Mouse (Mus musculus): ENCODE data around the gene Sipa1l3.
A peak's percentile ranks its signal among the peaks of the same experiment; 100 is the strongest.

Gene Sipa1l3

GRCm38 (mm10) chr7:29383255-29383654 lies 135.2 kb downstream of the Sipa1l3 start:
- DNase-seq (ENCODE audit: low read depth, low spot score) = peak; percentile 93

- DNase-seq (ENCODE audit: low read depth, low spot score) = no peak
These were observed 136.9 kb downstream of the Sipa1l3 start for GRCm38 (mm10) chr7:29381466-29382040.

GRCm38 (mm10) chr7:29374054-29374453 lies 144.4 kb downstream of the Sipa1l3 start:
- no peak for DNase-seq (ENCODE audit: low read depth, low spot score)

GRCm38 (mm10) chr7:29372123-29372522 lies 146.3 kb downstream of the Sipa1l3 start:
- DNase-seq (ENCODE audit: low read depth, low spot score) = no peak

GRCm38 (mm10) chr7:29370031-29370430 lies 148.4 kb downstream of the Sipa1l3 start:
- DNase-seq (ENCODE audit: low read depth, low spot score) = no peak

- no peak for DNase-seq (ENCODE audit: low read depth, low spot score)
These were observed 150.5 kb downstream of the Sipa1l3 start for GRCm38 (mm10) chr7:29368004-29368320.

GRCm38 (mm10) chr7:29367166-29368003 lies 151.1 kb downstream of the Sipa1l3 start:
- DNase-seq (ENCODE audit: low read depth, low spot score) = peak; percentile 69

- peak; percentile 72 for DNase-seq (ENCODE audit: low read depth, low spot score)
These were observed 154.4 kb downstream of the Sipa1l3 start for GRCm38 (mm10) chr7:29364052-29364451.

GRCm38 (mm10) chr7:29361497-29361896 lies 156.9 kb downstream of the Sipa1l3 start:
- no peak for DNase-seq (ENCODE audit: low read depth, low spot score)

- no peak for DNase-seq (ENCODE audit: low read depth, low spot score)
These were observed 163.0 kb downstream of the Sipa1l3 start for GRCm38 (mm10) chr7:29355406-29355805.

GRCm38 (mm10) chr7:29354161-29354560 lies 164.3 kb downstream of the Sipa1l3 start:
- no peak for DNase-seq (ENCODE audit: low read depth, low spot score)

GRCm38 (mm10) chr7:29352246-29352645 lies 166.2 kb downstream of the Sipa1l3 start:
- no peak for DNase-seq (ENCODE audit: low read depth, low spot score)

GRCm38 (mm10) chr7:29350489-29350888 lies 168.0 kb downstream of the Sipa1l3 start:
- peak; percentile 78 for DNase-seq (ENCODE audit: low read depth, low spot score)

- DNase-seq (ENCODE audit: low read depth, low spot score) = no peak
These were observed 172.2 kb downstream of the Sipa1l3 start for GRCm38 (mm10) chr7:29346212-29346611.

GRCm38 (mm10) chr7:29345534-29345933 lies 172.9 kb downstream of the Sipa1l3 start:
- DNase-seq (ENCODE audit: low read depth, low spot score) = no peak

GRCm38 (mm10) chr7:29343746-29344145 lies 174.7 kb downstream of the Sipa1l3 start:
- no peak for DNase-seq (ENCODE audit: low read depth, low spot score)

GRCm38 (mm10) chr7:29342489-29343092 lies 175.8 kb downstream of the Sipa1l3 start:
- peak; percentile 52 for DNase-seq (ENCODE audit: low read depth, low spot score)

GRCm38 (mm10) chr7:29341722-29342121 lies 176.7 kb downstream of the Sipa1l3 start:
- peak; percentile 48 for DNase-seq (ENCODE audit: low read depth, low spot score)

GRCm38 (mm10) chr7:29340838-29341237 lies 177.6 kb downstream of the Sipa1l3 start:
- no peak for DNase-seq (ENCODE audit: low read depth, low spot score)

- no peak for DNase-seq (ENCODE audit: low read depth, low spot score)
These were observed 178.2 kb downstream of the Sipa1l3 start for GRCm38 (mm10) chr7:29340247-29340646.

- no peak for DNase-seq (ENCODE audit: low read depth, low spot score)
These were observed 179.3 kb downstream of the Sipa1l3 start for GRCm38 (mm10) chr7:29338984-29339679.

- DNase-seq (ENCODE audit: low read depth, low spot score) = no peak
These were observed 180.0 kb downstream of the Sipa1l3 start for GRCm38 (mm10) chr7:29338351-29338919.
